Mouse (Mus musculus) midbrain, embryonic 14.5 days (tissue): ENCODE measurements around the gene Net1. TPM values are rescaled to one million over a fixed set of nuclear protein-coding genes. Genes with fewer than 3 reads are reported as not detected.

ENCODE experiments used
- ATAC-seq: fragments of 200-750 bp; cut with Nextera tagmentation; 2 replicates; pipeline ENCODE4 v1.8.0; 2017; ENCODE audit warnings: moderate number of reproducible peaks, moderate library complexity; ENCODE audit not compliant: low FRiP score, low TSS enrichment
- DNase-seq: peaks from one replicate; pipeline ENCODE4 v3.0.0-alpha.2; 2015
- H3K27ac ChIP-seq: fragments of 300-500 bp; sonication (generic); replicated peaks from 2 replicates; pipeline ENCODE4 v1.5.1; 2014; ENCODE audit warnings: mild to moderate bottlenecking, low read depth, low read length, moderate library complexity
- H3K27me3 ChIP-seq: fragments of 300-500 bp; sonication (generic); 2 replicates; pipeline ENCODE4 v1.6.1; 2014; ENCODE audit warnings: low read length, control low read depth, mixed read lengths; ENCODE audit not compliant: control insufficient read depth, insufficient read depth
- H3K36me3 ChIP-seq: fragments of 300-500 bp; sonication (generic); 2 replicates; pipeline ENCODE4 v1.6.1; 2014; ENCODE audit warnings: low read length, control low read depth; ENCODE audit not compliant: control insufficient read depth, insufficient read depth
- H3K4me1 ChIP-seq: fragments of 300-500 bp; sonication (generic); 2 replicates; pipeline ENCODE4 v1.6.1; 2014; ENCODE audit warnings: mild to moderate bottlenecking, antibody characterized with exemption, low read length, control low read depth; ENCODE audit not compliant: control insufficient read depth, insufficient read depth
- H3K4me2 ChIP-seq: fragments of 300-500 bp; sonication (generic); 2 replicates; pipeline ENCODE4 v1.6.1; 2014; ENCODE audit warnings: mild to moderate bottlenecking, low read length, moderate library complexity
- H3K4me3 ChIP-seq: fragments of 300-500 bp; sonication (generic); replicated peaks from 2 replicates; pipeline ENCODE4 v1.5.1; 2014; ENCODE audit warnings: low read depth, low read length
- H3K9ac ChIP-seq: fragments of 300-500 bp; sonication (generic); replicated peaks from 2 replicates; pipeline ENCODE4 v1.6.1; 2014; ENCODE audit warnings: mild to moderate bottlenecking, low read length, moderate library complexity
- H3K9me3 ChIP-seq: fragments of 300-500 bp; sonication (generic); 2 replicates; pipeline ENCODE4 v1.6.1; 2016; ENCODE audit warnings: low read length, control low read depth, mixed read lengths; ENCODE audit not compliant: control insufficient read depth
- WGBS: fragments of 180-500 bp; shearing (Covaris S2); extraction: QIAGEN DNeasy Blood & Tissue Kit; methylation state at CpG from one replicate; pipeline ENCODE4 v1.1.7; 2014; 5-methylcytosine and 5-hydroxymethylcytosine counted together
- microRNA-seq: library from miRNA; unstranded; fragments of <30 nt; microRNA quantifications from one replicate; pipeline ENCODE4, GENCODE M21; 2016
- polyA plus RNA-seq: library from polyadenylated mRNA; unstranded; fragments of >200 nt; fragmentation: Nextera tagmentation; extraction: Ambion mirVana; gene quantifications from 2 replicates; pipeline ENCODE4 v1.2.1, GENCODE M21; 2014

Gene Net1
- polyA plus RNA-seq, 1 experiment from 2014 or later = 8.5 TPM

DNA sequence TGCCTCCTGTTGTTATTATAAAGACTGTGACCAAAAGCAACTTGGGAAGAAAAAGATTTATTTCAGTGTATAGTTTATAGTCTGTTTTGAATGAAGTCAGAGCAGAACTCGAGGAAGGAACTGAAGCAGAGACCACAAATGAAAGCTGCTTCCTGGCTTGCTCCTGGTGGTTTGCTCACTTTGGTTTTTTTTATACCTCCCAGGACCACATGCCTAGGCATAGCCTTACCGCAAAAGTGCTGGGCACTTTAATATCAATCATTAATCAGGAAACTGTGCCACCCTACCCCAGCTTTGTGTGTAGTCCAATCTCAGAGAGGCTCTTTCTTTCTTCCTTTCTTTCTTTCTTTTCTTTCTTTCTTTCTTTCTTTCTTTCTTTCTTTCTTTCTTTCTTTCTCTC lies 85.6 kb downstream of the Net1 start:
- Histone ChIP-seq H3K4me2 (no peak overlapping the region), H3K36me3 (no peaks in the 10 kb centered on the region), H3K9me3 (no peaks in the 10 kb centered on the region), H3K4me1 (no peaks in the 10 kb centered on the region), H3K9ac (no peak overlapping the region), H3K4me3 (no peak overlapping the region), H3K27ac (no peak overlapping the region), H3K27me3 (no peaks in the 10 kb centered on the region)
- DNase-seq = no peak
- 68% methylated on average over 2 of the region's 2 CpGs for WGBS
- ATAC-seq = no peak

Small RNAs within 50 kb of the gene (microRNA-seq; reads per million reads assigned to microRNA genes)
- gene Gm22460 = not detected

Other genes starting within 250 kb of the Net1 start
- not detected in 2 replicates for gene Calml3, start 113.9 kb downstream of the Net1 start, polyA plus RNA-seq
- gene Calm4, start 80.5 kb downstream of the Net1 start, polyA plus RNA-seq = not detected in 2 replicates
- gene Calm5, start 64.0 kb downstream of the Net1 start, polyA plus RNA-seq = not detected in 2 replicates
- gene Tubal3, start 54 bp upstream of the Net1 start, polyA plus RNA-seq = not detected in 2 replicates
- gene Ucn3, start 27.1 kb upstream of the Net1 start, polyA plus RNA-seq = 0.15 TPM in 1 of 2 replicates, not detected in the other
- gene Akr1c14, start 130.8 kb upstream of the Net1 start, polyA plus RNA-seq = 0.27 and 0.89 TPM in 2 replicates
- gene Akr1c18, start 232.4 kb upstream of the Net1 start, polyA plus RNA-seq = not detected in 2 replicates